Mouse (Mus musculus) heart, adult 9 months (tissue): ENCODE results near the gene Eif2ak3.

ENCODE experiments used
- DNase-seq, 2 experiments: peaks; one replicate each; pipeline ENCODE4 v3.0.0; 2022; ENCODE audit warnings: low spot score in 2 of 2

The Eif2ak3 gene

DNA sequence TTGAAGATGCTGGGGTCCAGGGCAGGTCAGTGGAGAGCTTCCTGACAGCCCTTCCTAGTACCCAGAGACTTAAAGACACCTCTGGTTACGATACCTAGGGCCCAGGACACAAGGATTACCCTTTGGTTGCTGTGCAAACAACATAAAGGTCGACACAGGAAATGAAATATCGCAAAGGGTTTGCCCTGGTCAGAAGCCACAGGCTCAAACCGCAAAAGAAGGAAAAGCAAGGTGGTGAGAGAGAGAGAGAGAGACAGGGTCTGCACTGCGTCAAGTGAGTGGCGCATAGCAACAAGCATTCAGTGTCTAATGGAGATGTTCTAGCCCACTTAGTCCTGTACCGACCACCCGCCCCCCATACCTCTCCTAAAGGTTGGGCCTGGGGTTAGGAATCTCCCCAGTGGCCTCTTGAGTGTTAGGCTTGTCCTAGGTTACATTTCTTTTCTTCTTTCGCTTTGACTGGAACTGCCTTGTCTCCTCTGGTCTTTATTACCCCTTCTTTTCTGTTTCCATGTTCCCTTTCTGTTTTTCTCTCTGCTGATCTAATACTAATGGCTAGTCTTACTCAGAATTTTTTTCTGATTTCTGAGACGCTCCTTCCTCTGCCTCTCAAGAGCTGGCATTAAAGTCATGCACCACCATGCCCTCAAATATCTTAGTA, 13.0 kb upstream of the Eif2ak3 start:
- no peak for DNase-seq

DNA sequence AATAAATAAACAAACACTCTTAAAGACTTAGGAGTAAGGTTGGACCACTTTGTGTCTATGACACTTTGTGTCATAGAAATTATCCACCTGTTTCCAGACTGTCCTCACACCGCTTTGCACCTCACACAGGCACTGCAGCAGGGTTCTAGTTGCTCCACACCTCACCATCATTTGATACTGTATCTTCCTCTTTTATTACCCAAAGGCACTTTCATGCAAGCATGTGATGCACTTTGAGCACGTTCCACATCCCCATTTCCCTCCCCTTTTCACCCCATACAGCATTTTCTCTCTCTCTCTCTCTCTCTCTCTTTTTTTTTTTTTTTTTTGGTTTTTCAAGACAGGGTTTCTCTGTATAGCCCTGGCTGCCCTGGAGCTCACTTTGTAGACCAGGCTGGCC, 7.0 kb upstream of the Eif2ak3 start:
- DNase-seq = no peak

DNA sequence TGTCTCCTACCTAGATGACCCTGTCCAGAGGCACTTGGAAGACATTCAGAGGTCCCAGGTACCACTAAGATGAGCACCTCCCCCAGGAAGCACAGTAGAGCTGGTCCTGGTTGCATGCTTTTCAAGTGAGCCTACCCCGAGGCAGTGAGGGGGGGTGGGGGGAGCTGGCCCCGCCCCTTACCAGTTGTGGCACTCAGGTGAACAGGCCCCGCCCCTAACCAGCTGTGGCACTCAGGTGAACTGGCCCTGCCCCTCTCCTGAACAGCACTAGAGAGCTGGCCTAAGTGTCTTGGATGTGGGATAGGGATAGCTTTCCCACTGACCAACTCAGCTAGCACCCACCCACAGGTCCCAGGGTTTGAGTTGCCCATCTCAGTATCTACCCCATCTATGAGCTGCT, 5.8 kb upstream of the Eif2ak3 start:
- no peak for DNase-seq

DNA sequence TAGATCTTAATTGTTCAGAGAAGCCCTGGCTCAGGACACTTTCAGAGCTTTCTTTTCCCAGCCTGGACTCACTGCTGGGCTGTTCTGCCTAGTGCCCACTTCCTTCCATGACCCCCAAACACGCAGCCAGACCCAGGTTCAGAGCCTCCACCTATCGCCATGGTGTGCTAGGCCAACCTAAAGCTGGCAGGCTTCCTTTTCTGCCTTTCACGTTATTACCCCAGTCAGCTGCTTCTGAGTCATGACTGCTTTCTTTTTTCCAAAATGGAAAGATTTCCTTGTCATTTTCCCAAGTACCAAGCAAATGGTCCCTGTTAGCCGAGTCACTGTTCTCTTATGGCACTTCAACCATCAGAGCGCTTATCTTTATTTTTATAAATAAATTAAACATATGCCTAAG, 4.0 kb upstream of the Eif2ak3 start:
- DNase-seq = no peak

DNA sequence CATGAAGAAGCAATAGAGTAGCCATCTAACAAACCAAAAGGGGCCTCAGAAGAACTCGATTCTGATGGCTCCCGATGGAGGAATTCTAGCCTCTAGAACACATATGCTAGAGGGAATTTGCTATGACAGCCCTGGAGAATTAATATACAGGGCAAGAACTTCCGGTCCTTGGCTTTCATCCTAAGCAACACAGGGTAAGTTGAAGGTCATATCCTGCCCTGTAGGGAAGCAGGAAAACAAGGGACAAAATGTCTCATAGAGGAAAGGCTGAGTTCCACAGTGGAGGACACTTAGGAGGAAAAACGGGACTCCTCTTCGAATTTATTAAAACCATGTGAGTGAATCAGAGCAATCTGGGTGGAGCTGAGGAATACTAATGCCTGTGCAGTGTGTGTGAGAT, 1.3 kb upstream of the Eif2ak3 start:
- peak; percentile 28 to 32 for DNase-seq

DNA sequence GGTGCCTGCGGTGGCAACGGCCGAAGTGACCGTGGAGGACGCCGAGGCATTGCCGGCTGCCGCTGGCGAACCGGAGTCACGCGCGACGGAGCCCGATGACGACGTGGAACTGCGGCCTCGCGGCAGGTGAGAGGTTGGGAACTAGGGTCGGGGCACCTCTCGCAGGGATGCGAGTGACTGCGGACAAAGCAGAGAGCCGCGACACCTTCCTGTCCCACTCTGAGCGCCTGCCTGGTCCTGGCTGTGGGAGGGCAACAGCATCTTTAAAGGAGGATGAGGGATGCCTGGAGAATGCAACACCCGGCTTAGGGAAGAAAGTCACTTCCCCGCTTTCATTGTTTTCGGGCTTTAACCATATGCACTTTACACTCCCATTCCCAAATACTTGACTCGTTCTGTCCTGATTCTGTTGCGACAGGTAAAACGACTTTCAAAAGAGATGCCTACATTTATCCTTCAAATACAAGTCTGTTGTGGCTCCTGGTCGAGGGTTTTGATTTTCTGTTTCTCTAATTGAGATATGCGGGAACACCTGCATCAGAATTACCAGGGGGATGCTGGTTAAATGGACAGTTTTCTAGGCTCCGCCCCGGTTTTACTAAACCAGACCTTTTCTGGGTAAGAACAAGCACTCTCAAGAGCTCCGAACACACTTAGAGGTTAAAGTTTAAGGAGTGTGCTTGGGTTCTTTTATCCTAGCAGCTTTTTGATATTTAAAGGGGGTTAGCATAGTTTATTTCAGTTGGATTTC, 756 bp downstream of the Eif2ak3 start:
- peak; percentile 12 to 27 for DNase-seq

DNA sequence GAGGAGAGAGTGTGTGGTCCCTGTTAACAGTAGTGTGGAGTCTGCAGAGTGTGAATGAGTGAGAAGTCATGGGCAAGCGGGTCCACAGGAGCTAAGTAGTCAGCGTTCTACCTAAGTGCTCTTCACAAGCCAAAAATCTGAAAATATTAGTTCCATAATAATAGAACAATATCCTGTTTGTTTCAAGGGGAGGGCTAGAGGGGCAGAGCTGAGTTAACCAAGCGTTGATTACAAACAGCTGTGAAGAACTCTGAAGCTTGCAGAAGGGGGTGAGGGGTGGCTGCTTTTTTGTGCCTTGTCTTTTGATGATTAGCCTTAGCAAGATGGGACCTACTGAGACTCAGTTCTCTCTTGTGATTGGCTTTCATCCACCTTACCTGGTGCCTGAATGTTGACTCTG, 3.1 kb downstream of the Eif2ak3 start:
- DNase-seq = no peak

DNA sequence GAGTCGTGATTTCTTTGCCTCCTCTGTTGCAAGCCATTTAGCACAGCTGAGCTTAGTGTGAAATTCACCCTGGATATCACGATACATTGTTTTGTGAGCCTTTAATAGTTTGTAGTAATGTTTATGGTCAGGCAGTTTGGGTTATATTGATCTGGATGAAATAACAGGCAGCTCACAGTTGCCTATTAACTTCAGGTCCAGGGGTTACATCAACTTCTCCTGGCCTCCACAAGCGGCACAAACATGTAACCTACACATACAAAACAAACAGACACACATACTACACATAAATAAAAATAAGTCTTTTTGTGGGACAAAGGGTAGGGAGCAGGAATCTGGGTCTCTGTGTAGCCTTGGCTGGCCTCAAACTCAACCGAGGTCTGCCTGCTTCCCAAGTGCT, 9.1 kb downstream of the Eif2ak3 start:
- DNase-seq = no peak

DNA sequence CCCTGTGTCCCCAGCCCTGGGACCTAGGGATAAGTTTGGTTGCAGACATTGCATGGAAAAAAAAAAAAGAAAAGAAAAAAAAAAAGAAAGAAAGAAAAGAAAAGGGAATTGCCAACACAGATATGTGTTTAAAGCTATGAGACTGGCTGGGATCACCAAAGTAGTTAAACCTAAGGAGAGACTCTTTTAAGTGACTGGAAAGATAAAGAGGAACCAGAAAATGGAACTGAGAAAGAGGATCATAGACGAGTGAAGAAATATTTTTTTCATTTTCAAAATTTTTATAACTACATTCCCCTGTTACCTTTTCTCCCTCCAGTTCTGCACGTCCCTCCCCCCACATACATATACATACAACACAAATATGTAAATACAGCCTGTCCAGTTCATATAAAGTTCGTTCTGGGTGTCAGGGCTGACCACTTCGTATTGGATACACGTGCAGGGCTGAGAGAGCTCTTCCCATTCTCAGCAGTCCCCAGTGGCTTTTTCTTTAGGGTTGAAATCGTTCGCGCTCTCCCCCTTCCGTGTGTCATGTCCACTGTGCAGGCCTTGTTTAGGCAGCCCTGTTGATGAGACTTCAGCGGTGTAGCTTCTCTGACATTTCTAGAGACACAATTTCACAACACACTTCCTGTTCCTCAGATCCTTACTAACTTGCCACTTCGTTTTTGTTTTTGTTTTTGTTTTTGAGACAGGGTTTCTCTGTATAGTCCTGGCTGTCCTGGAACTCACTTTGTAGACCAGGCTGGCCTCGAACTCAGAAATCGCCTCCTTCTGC, 11.4 kb downstream of the Eif2ak3 start:
- DNase-seq = no peak

DNA sequence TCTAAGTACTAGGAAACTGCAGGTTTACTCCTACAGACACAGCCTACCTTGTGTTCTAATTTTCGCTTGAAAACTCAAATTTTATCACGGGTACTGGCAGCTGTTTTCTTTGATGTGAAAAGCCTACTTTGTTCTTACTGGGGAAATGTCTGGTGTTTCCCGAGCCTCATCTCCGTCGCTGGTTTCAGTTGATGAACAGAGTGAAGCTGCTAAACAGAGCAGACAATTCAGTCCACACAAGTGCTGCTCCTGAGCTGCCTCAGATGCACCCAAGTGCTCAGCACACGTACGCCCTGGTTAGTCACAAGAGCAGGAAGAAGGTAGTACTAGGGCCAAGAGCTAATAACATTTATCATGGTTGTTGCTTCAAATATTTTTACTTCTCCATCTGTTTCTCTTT, 18.4 kb downstream of the Eif2ak3 start:
- no peak for DNase-seq

DNA sequence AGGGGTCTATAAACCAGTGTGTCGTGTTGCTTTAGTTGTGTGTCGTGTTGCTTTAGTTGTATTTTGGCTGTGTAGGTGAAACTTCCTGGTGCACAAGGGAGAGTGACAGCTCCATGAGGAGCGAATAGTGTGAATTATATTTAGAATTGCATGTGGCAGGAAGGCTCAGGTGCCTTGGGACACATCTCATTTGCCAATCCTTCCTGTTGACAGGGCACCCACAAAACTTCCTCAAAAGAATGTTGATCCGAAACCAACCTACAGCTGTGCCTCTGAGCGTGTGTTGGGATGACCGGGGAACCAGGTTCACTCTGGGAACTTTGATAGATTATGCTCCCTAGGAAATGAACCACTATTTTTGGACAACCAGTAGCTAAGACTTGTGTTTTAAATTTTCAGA, 20.0 kb downstream of the Eif2ak3 start:
- no peak for DNase-seq

DNA sequence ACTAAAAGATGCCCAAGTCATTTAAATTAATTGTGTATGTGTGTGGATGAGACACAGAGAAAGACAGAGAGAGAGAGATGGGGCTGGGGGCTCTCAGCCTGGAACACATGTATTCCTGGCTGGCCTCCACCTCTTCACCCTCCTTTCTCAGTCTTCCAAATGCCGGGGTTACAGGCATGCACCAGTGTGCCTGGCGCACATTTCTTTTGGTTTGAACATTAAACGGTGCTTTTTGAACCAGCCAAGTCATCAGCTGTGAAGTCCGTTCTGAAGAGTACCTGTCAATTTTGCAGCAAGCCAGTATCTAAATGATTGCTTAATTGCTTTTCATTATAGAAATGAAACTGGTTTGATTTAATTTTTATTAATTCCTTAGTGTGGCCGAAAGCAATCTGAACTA, 22.4 kb downstream of the Eif2ak3 start:
- DNase-seq = no peak

DNA sequence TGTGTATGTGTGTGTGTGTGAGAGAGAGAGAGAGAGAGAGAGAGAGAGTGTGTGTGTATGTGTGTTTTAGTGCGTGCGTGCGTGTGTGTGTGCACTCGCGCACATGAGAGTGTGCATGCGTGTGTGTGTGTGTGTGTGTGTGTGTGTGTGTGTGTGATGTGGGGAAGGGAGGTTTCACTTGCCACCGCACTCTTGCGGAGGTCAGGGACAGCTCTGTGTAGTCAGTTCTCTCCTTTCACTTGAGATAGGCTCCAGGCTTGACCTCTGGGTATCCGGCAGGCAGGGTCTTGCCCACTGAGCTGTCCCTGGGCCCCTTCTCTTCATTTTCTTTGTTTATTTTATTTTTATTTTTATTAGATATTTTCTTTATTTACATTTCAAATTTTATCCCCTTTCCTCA, 23.0 kb downstream of the Eif2ak3 start:
- no peak for DNase-seq

DNA sequence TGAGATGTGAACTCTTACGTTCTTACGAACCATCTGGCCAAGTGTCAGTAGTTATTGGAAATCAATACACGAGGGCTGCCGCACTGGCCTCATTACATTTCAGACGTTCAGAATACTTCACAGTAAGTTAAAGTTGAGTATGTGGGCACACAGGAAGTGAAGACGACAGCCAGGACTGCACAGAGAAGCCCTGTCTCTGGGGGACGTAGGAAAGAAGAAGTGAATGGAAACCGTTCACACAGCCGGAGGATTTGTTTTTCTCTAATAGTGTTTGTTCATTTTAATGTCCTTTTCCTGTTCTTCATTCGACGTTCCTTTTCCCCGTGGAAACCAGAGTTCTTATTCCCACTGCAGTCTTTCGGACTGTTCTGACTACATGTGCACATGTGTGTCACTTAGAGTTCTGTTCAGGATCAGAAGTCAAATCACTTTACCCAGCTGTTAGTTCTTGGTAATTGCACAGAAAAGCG, 27.2 kb downstream of the Eif2ak3 start:
- DNase-seq = no peak

DNA sequence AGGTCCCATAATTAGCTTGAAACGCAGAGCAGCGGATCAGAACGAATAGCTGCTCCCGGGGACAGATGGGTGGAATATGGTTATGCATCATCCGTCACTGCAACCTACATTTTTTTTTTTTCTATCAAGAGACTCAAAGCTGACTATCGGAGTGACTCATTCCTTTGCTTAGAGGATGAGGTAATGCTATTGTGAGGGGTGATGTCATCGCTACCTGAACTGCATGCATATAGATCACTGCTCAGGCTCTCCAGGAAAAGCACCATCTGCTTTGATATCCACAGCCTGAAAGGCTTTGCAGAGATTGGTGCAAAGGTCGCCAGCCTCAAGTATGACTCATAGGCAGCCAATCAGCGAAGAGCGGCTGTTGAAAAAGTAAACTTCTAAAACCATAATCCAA, 27.8 kb downstream of the Eif2ak3 start:
- peak; percentile 15 to 21 for DNase-seq

DNA sequence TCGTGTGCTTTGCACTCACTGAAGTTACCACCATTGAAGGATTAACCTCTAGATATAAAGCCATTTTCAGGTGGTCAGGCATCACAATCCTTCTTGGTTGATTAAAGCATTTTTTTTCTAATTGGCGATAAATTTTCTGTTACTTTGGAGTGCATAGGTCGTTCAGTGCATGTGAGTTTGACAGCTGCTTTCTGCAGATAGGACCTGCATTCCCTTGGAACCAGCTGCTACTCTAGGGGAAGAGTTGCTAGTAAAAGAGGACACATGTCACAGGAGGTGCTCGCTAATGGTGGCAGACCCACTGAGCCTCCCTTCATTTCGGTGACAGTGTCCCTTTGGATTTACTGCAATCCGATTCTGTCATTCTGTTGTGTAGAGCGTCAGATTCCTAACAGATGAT, 28.3 kb downstream of the Eif2ak3 start:
- DNase-seq = no peak

DNA sequence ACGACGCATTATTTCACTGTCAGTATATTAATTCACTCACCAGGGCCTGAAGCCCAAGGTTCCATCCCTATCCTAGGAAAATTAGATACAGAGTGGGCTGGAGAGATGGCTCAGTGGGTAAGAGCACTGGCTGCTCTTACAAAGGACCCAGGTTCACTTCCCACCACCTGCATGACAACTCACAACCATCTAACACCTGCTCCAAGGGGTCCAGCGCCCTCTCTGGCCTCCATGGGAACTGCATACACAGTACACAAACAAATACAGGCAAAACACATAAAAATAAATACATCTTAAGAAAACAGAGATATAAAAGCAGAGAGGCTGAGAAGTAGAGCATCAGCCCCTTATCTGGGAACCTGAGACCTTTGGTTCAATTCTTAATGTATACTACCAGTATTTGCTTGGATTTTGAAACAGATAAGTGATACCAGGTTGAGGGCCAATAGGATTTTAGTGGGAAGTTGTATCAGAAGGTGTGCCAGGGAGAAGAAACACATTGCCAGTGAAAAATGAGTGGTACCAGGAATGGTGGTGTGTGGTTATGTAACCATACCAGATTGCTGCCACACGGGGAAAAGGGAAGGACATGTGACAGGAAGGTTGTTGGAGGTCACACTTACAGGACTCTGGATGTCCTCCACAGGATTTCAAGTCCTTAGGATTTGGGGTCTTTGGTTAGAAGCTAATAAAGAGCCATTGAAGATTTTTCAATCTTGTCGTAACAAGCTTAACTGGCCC, 29.9 kb downstream of the Eif2ak3 start:
- peak in 1 of 2 experiments; percentile 14 for DNase-seq

DNA sequence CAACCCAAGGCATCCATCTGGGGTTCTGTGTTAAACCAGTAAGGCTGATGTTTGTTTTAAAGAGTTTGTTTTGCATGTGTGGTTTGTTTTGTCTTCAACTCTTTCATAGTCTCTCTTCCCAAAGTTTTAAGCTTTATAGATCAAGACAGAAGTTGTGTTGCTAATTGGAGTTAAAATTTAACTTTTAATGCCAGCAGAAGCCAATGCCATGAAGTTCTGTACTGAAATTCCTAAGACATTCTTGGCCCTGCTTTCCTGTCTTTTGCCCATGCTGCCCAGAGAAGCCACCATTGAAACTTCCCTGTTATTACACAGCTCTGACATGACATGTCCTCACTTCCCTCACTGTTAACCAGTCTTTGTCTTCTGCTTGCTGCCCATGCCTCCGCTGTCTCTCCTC, 30.7 kb downstream of the Eif2ak3 start:
- DNase-seq = no peak

DNA sequence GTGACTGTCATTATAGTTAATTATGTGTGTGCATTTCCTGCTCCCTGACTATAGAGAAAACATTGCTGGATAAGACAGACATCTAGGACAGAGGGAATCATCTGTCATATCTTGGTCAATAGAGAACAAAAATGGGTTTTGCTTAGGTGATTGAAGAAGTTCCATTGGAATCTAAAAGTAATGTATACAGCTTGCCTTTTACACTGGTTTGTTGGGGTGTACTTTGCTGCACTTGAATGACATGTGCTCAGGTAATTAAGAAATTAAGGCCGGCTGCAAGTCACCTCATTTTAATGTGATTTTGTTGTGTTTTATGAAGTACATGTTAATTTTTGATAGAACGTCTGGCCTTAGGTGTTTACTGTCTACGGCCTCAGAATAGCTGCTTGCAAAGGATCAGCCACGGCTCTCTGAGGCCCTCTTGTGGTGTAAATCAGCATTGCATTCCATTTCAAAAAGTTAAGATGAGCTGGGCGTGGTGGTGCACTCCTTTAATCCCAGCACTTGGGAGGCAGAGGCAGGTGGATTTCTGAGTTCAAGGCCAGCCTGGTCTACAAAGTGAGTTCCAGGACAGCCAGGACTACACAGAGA, 36.5 kb downstream of the Eif2ak3 start:
- DNase-seq = peak; percentile 47 to 81

DNA sequence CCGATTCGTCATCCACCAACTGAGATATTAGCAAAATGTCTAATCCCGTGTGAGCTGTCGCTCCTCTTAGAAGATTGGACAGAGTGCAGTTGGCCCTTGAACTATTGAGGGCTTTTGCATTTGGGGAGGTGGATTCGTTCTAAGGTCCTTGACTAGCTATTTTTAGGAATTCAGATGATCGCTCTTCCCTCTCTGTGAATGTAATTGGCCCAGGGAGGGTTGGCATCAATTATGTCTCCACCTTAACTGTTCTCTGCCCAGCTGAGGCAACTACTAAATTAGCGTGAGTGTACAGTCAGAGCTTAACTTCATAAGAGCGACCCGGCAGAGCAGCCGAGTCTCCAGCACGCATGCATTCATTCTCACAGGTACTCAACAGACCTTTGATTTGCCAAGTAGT, 43.7 kb downstream of the Eif2ak3 start:
- no peak for DNase-seq

DNA sequence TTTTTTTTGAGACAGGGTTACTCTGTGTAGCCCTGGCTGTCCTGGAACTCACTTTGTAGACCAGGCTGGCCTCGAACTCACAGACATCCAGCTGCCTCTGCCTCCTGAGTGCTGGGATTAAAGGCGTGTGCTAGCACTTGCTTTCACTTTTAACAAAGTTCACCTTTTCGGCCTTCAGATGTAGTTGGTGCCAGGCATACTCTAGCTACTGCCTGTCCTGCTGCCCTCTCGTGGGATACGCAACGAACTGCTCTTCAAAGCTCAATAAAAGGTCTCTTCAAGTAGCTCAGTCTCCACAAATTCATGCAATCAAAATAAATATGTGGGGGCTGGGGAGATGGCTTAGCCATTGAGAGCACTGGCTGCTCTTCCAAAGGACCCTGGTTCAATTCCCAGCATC, 53.9 kb downstream of the Eif2ak3 start:
- DNase-seq = no peak

DNA sequence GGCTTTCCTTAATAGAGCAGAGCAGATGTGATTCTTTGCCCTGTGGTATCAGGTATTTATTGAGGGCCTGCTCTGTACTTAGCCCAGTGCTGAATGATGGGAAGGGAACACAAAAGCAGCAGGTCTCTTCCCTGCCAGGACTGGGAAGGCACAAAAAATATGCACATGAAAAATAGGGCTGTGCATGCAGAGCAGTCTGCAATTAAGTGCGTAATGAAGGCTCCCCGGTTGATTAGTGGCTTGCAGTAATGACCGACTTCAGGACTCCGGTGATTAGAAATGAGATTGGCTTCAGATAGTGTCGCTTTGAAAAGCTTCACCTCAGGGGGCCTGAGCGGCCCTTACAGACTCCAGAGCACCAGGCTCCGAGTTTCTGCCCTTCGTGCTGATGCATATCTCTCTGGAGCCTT, 55.3 kb downstream of the Eif2ak3 start:
- DNase-seq = no peak
